Mouse (Mus musculus): ENCODE measurements around the gene Kat5. TPM values are rescaled to one million over a fixed set of nuclear protein-coding genes. Genes with fewer than 3 reads are reported as not detected.

The Kat5 gene
- 25.5 and 33.4 TPM in 2 replicates for polyA plus RNA-seq (2014; fragmentation: Nextera tagmentation; extraction: Ambion mirVana)

DNA sequence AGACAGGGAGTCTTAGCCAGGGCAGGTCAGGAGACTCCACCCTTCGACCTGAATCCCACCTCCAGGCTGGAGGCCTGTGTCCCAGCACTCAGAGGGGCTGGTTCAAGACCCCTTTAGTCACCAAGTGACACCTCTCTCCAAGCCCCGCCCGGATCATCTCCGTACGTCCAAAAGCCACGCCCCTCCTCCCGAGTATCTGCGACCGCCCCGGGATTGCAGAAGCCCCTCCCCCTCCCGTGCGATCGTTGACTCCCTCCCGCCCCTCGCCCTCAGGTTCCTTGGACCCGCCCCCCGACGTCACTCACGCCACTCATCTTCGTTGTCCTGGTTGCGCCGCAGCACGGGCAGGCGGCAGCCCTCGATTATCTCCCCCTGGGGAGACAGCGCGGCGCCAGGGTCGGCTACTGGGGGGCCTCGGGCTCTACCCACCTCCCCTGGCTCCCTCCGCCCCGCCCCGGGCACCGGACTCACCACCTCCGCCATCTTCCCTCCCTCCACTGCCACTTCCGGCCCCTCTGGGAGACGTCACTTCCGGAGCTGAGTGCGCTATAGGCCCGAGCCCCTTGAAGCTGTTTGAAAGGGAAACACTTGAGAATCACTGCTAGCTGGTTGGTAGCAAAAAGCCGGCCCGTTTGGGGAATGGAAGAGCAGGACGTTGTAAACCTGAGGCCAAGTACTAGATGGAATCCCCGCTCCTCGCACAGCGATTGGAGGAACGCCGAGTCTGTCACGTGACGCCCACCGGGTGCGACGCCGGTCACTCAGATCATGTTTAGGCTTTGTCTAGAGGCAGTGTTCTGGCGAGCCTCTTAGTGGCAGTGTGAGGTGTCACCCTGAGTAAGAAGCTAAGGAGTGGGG, at the start of gene Kat5:
Gene Kat5 (minus strand): TSS at position 691 of the 858 bp plus-strand sequence.
- Histone ChIP-seq H3K9me3 (ENCODE audit: low read depth, low read length) (no peaks in the 10 kb centered on the region), H3K4me1 (ENCODE audit: insufficient read depth) (peaks cover 6% of the 10 kb centered on the region; the same call in 1 of the 2 replicates), H3K27me3 (ENCODE audit: insufficient read depth, low read length) (no peaks in the 10 kb centered on the region), H3K36me3 (ENCODE audit: insufficient read depth) (peaks cover 42% of the 10 kb centered on the region), H3K4me3 (ENCODE audit: low read depth, low read length) (peak within 1 kb of the TSS; percentile 68), H3K4me2 (peak within 1 kb of the TSS; percentile 66), H3K9ac (peak within 1 kb of the TSS; percentile 79), H3K27ac (ENCODE audit: low read depth) (peak within 1 kb of the TSS; percentile 99)
- TF ChIP-seq CTCF (IDR thresholded peaks at IDR 0.05; ENCODE audit: low read depth) = peak; percentile 13; the same call in 1 of the 2 replicates
- 1% methylated on average over 55 of the region's 55 CpGs for WGBS
- ATAC-seq (ENCODE audit: insufficient read depth) (peak; percentile 95), DNase-seq (peak; percentile 94)

- H3K36me3 ChIP-seq (ENCODE audit: insufficient read depth) = peaks cover 64% of the 10 kb centered on the region
- peak overlapping the region; percentile 85 for H3K4me2 ChIP-seq
- H3K27ac ChIP-seq (ENCODE audit: low read depth) = no peak overlapping the region
- H3K4me1 ChIP-seq (ENCODE audit: insufficient read depth) = 0 out of 2 replicates have a peak, but pooled peaks cover 5% of the 10 kb centered on the region
- peaks cover 17% of the 10 kb centered on the region for H3K27me3 ChIP-seq (ENCODE audit: insufficient read depth, low read length)
- H3K9me3 ChIP-seq (ENCODE audit: low read depth, low read length) = no peaks in the 10 kb centered on the region
- WGBS = 11% methylated on average over 43 of the region's 43 CpGs
- DNase-seq (peak; percentile 57), ATAC-seq (ENCODE audit: insufficient read depth) (peak; percentile 26)
- peak overlapping the region; percentile 46 for H3K9ac ChIP-seq
- peak overlapping the region; percentile 43 for H3K4me3 ChIP-seq (ENCODE audit: low read depth, low read length)
- TF ChIP-seq CTCF (IDR thresholded peaks at IDR 0.05; ENCODE audit: low read depth) = no peak
Observed at GRCm38 (mm10) chr19:5654720-5655298, 44.8 kb upstream of the Kat5 start.

- no peak for TF ChIP-seq CTCF (IDR thresholded peaks at IDR 0.05; ENCODE audit: low read depth)
- Histone ChIP-seq H3K4me3 (ENCODE audit: low read depth, low read length) (peak overlapping the region; percentile 43), H3K9ac (peak overlapping the region; percentile 46), H3K27ac (ENCODE audit: low read depth) (no peak overlapping the region), H3K4me2 (peak overlapping the region; percentile 85), H3K27me3 (ENCODE audit: insufficient read depth, low read length) (peaks cover 17% of the 10 kb centered on the region), H3K36me3 (ENCODE audit: insufficient read depth) (peaks cover 60% of the 10 kb centered on the region), H3K9me3 (ENCODE audit: low read depth, low read length) (no peaks in the 10 kb centered on the region), H3K4me1 (ENCODE audit: insufficient read depth) (0 out of 2 replicates have a peak, but pooled peaks cover 6% of the 10 kb centered on the region)
- 9% methylated on average over 62 of the region's 62 CpGs for WGBS
- peak; percentile 50 for ATAC-seq (ENCODE audit: insufficient read depth)
- peak; percentile 72 for DNase-seq
Observed at GRCm38 (mm10) chr19:5653969-5654719, 44.1 kb upstream of the Kat5 start.

GRCm38 (mm10) chr19:5652570-5652969, 42.5 kb upstream of the Kat5 start:
- no peak for DNase-seq
- no peak overlapping the region for H3K4me2 ChIP-seq
- H3K27me3 ChIP-seq (ENCODE audit: insufficient read depth, low read length) = peaks cover 17% of the 10 kb centered on the region
- 0 out of 2 replicates have a peak, but pooled peaks cover 12% of the 10 kb centered on the region for H3K4me1 ChIP-seq (ENCODE audit: insufficient read depth)
- no peak overlapping the region for H3K9ac ChIP-seq
- H3K9me3 ChIP-seq (ENCODE audit: low read depth, low read length) = no peaks in the 10 kb centered on the region
- no peak for ATAC-seq (ENCODE audit: insufficient read depth)
- 93% methylated on average over 6 of the region's 6 CpGs for WGBS
- H3K36me3 ChIP-seq (ENCODE audit: insufficient read depth) = peaks cover 51% of the 10 kb centered on the region
- no peak overlapping the region for H3K4me3 ChIP-seq (ENCODE audit: low read depth, low read length)
- TF ChIP-seq CTCF (IDR thresholded peaks at IDR 0.05; ENCODE audit: low read depth) = no peak
- no peak overlapping the region for H3K27ac ChIP-seq (ENCODE audit: low read depth)

- DNase-seq = no peak
- 53% methylated on average over 13 of the region's 13 CpGs for WGBS
- Histone ChIP-seq H3K4me1 (ENCODE audit: insufficient read depth) (0 out of 2 replicates have a peak, but pooled peaks cover 12% of the 10 kb centered on the region), H3K4me2 (no peak overlapping the region), H3K9me3 (ENCODE audit: low read depth, low read length) (no peaks in the 10 kb centered on the region), H3K27ac (ENCODE audit: low read depth) (no peak overlapping the region), H3K27me3 (ENCODE audit: insufficient read depth, low read length) (peaks cover 17% of the 10 kb centered on the region), H3K4me3 (ENCODE audit: low read depth, low read length) (no peak overlapping the region), H3K9ac (no peak overlapping the region), H3K36me3 (ENCODE audit: insufficient read depth) (peaks cover 58% of the 10 kb centered on the region)
- no peak for ATAC-seq (ENCODE audit: insufficient read depth)
- TF ChIP-seq CTCF (IDR thresholded peaks at IDR 0.05; ENCODE audit: low read depth) = no peak
Observed at GRCm38 (mm10) chr19:5651502-5652274, 41.7 kb upstream of the Kat5 start.

GRCm38 (mm10) chr19:5649298-5649741, 39.3 kb upstream of the Kat5 start:
- Histone ChIP-seq H3K36me3 (ENCODE audit: insufficient read depth) (peaks cover 69% of the 10 kb centered on the region), H3K27ac (ENCODE audit: low read depth) (peak overlapping the region; percentile 74; the same call in 1 of the 2 replicates), H3K9me3 (ENCODE audit: low read depth, low read length) (no peaks in the 10 kb centered on the region), H3K9ac (peak overlapping the region; percentile 47), H3K4me3 (ENCODE audit: low read depth, low read length) (peak overlapping the region; percentile 25), H3K4me2 (peak overlapping the region; percentile 66), H3K27me3 (ENCODE audit: insufficient read depth, low read length) (peaks cover 9% of the 10 kb centered on the region), H3K4me1 (ENCODE audit: insufficient read depth) (0 out of 2 replicates have a peak, but pooled peaks cover 7% of the 10 kb centered on the region)
- 58% methylated on average over 6 of the region's 6 CpGs for WGBS
- ATAC-seq (ENCODE audit: insufficient read depth) = peak; percentile 4; the same call in 1 of the 2 replicates
- no peak for TF ChIP-seq CTCF (IDR thresholded peaks at IDR 0.05; ENCODE audit: low read depth)
- no peak for DNase-seq

Measured in lung, embryonic 14.5 days (tissue).